Mouse (Mus musculus): ENCODE results near the gene Slc47a2.
A peak's percentile ranks its signal among the peaks of the same experiment; 100 is the strongest.
"Not testable (repeated sequence)": the region's sequence is repeated elsewhere in the genome, so short reads cannot be mapped to it uniquely, and the experiment has no call there.

Gene Slc47a2

DNA sequence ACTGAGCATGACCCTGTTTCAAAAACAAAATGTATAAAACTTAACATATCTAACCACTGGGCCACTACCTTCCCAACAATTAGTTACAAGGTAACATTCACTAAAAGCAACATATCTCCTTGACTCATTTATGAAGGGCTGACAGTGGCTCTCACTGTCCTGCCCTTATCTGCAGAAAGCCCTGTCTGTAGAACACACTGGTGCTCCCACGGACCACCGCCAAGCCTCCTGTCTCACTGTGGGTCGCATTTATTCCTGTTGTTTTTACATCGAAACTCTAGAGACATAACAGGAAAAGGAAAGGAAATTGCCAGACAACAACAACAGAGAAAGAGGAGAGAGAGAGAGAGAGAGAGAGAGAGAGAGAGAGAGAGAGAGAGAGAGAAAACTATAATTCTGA lies 1.4 kb downstream of the Slc47a2 start:
- DNase-seq (ENCODE audit: low spot score in 2 of 2): no peak

DNA sequence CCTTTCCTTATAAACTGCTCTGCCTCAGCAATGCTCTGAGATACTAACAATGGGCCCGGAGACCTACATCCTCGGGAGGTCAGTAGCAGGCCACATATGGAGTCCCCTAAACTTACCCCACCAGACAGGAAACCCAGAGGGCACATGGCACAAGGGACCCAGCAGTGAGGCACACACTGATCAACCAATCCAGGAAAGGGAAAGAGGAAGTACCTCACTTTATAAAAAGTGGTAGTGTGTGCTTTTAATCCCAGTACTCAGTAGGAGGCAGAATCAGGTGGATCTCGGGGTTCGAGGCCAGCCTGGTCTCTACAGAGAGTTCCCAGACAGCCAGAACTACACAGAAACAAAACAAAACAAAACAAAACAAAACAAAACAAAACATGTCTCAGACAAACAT lies 2.3 kb downstream of the Slc47a2 start:
- DNase-seq (ENCODE audit: low spot score in 2 of 2): no peak

DNA sequence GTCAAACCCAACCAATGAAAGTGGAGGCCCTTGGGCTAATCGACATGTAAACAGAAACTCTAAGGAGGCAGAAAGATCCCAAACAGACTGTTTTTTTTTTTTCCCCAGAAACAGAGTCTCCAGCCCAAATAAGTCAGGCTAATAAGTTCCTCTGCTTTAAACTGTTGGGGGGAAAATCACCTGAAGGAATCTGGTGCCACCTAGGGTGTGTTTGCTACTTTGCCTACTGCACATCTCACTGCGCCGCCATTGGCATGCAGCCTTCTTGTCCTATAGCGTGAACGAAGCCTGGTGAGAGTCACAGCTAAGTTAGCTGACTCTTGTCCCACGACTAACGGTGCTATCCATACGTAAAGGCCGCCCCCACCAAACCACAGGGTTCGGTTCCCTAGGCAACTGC lies 5.1 kb downstream of the Slc47a2 start:
- DNase-seq (ENCODE audit: low spot score in 2 of 2): no peak

DNA sequence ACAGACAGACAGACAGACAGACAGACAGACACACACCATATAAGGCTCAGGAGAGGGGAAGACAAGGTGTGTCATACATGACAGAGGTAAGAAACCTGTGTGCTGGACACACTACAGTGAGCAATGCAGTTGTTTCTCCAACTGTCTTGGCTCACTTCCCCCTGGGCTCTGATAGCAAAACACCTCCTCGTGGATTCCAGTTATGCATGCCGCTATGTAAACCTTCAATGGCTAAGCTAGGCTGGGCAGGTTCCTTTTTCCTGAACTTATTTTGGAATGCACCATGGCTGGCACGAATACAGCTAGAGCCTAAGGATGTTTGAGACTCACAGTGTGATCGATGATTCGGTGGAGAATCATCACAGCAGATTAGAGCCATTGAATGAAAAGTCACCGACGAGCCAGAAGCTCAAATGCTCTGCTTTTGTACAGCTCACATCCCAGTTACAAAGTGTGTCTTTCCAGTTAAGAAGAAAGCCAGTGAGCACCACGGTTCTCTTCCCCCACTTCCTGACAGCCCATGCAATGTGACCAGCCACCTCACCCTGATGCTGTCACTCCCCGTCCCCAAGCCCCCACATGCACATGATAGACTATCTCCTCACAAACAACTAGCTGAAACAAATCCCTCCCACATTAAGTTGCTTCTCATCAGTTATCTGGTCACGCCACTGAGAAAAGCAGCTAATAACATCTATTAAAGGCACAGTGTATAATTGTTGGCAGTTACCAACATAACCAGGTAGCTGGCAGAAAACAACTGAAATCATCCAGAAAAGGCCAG lies 21.6 kb downstream of the Slc47a2 start:
- DNase-seq (ENCODE audit: low spot score in 2 of 2): no peak

DNA sequence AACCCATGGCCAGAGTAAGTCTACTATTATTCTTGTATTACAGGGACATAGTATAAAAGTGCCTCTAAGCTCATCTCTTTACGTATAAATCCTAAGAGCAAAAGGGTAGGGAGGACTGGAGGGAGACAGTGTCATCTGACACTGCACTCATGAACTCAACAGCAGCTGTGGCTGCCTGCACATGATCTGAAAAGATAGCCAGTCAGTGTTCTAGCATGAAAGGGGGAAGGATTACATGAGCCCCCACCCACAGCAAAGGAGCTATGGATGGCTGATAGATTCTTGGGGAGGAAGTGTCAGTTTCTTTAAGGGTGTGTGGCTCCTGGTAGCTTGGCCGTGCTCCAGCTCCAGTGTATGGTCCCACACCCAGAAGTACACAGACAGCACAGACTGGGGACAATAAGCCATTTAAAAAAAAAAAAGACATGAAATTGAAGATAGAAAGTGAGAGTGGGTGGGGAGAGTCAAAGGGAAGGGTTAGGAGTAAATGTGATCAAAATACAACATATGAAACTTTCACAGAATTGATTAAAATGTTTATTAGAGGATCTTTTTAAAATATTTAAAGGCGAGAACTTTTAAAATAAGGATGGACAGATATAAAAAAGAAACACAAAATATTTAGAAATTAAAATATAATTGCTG lies 22.6 kb downstream of the Slc47a2 start:
- DNase-seq (ENCODE audit: low spot score in 2 of 2): no peak

DNA sequence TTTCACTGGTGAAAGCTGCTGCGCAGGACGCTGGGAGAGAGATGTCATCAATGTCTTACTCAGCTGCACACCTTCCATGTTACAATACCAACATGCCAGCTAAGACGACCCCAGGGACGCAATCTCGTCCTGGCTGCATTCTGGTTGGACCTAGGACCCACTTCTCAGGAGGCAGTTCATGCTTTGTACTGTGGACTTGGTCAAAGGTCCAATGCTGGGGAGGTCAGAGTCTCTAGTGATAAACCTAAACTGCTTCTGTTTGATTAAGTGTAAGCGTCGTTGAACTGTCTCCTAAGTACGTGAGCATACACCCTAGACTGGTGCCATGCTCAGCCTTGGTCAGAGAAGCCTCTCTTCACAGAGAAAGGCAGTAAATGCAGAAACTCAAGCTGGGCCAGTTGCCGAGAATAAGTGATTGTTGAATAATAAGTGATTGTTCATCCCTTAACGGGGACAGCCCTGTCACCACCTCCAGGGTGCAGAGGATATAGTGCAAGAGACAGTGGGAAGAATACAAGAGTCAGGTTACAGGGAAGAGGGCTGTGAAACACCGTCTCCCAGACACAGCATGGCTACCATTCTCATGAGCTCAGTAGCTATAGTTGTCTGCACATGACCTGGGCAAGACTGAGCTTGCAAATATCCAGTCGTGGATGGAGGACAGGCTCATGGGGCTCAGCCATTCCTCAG lies 23.3 kb downstream of the Slc47a2 start:
- no peak for DNase-seq (ENCODE audit: low spot score in 2 of 2)

DNA sequence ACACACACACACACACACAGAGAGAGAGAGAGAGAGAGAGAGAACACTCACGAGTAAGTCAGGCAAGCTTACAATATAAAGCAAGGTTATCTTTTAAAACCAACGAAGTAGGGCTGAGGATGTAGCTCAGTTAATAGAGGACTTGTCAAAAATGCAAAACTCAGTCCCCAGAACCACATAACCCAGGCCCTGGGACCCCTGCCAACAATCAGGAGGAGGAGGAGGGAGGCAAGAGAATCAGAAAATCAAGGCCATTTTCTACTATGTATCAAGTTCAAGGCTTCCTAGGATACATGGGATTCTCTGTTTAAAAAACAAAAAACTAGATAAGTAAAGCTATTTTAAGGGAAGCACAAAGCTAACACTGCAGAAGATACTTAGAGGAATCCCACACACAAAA lies 25.8 kb downstream of the Slc47a2 start:
- no peak for DNase-seq (ENCODE audit: low spot score in 2 of 2)

DNA sequence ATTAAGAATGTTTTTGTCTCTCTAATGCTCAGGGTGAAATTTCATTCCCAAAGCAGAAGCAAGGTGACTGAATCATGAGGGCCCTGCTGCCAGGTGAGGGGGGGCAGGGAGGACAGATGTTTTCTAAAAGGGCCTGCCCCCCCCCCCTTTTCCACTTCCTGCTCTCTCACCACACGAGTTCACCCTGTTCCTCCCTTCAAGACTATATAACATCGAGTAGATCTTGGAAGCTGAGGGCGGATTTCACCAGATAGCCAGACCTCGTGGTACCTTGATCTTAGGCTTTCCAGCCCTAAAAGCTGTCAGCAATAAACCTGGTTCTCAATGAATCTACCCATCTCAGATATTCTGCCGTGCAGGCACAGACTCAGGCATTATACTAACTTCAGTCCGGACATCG lies 32.3 kb downstream of the Slc47a2 start:
- DNase-seq (ENCODE audit: low spot score in 2 of 2): no peak

DNA sequence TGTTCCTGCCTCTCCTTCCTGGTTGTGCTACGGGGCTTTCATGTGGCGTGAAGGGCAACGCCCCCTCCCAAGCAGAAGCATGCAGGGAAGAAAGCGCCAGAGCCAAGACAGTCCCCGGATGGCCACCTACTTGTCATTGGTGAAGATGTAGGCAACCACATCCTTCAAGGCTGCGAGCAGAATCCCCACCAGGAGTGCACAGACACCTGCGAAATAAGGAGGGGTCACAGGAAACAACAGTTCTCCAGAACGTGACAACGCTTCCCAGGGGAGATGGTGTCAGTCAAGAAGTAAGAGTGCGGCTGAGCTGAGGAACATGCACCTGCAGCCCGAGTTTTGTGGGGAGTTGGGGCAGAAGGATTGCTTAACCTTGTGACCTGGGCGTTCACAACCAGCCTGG lies 32.8 kb downstream of the Slc47a2 start:
- no peak for DNase-seq (ENCODE audit: low spot score in 2 of 2)

DNA sequence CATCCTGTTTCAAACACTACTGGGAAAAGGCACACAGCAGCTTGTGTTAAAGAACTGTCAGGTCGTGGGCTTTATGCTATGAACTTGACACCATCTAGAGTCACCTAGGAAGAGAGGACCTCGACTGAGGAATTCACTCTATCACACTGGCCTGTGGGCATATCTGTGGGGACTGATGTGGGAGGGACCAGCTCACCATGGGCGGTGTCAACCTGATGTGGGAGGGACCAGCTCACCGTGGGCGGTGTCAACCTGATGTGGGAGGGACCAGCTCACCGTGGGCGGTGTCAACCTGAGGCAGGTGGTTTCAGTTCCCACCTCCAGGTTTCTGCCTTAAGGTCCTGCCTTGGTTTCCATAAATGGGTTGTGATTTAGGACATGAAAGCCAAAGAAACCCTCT lies 34.9 kb downstream of the Slc47a2 start:
- no peak for DNase-seq (ENCODE audit: low spot score in 2 of 2)

DNA sequence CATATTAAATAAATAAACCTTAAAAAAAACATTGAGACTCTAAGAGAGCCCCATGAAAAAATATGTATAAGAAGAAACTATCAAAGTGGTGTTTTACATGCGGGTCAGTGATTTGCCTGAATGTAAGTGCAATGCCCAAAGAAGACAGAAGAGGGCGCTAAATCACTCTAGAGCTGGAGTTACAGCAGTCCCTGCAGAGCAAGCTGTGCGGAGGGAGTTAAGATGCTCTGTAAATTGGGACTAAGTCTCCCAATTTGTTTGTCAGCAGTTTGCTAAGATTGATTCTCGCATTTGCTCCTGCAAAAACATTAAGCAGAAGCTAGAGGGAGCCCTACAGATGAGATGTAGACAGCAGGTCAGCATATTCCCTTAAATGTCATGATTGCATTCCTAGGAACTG lies 37.3 kb downstream of the Slc47a2 start:
- peak in 1 of 2 experiments; percentile 33 for DNase-seq (ENCODE audit: low spot score in 2 of 2)

DNA sequence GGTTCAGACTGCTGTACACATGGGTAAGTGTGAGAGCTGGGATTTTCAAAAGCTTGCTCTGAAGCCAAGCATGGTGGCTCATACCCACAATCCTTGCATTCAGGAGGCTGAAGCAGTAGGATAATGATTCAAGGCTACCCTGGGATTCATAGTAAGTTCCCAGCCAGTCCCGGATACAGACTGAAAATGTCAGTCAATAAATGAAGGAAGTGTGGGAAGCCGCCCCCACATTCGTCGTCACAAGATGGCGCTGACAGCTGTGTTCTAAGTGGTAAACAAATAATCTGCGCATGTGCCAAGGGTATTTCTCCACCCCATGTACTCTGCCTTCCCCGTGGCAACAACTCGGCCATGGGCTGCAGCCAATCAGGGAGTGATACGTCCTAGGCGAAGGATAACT lies 38.1 kb downstream of the Slc47a2 start:
- DNase-seq (ENCODE audit: low spot score in 2 of 2): not testable (repeated sequence)

DNA sequence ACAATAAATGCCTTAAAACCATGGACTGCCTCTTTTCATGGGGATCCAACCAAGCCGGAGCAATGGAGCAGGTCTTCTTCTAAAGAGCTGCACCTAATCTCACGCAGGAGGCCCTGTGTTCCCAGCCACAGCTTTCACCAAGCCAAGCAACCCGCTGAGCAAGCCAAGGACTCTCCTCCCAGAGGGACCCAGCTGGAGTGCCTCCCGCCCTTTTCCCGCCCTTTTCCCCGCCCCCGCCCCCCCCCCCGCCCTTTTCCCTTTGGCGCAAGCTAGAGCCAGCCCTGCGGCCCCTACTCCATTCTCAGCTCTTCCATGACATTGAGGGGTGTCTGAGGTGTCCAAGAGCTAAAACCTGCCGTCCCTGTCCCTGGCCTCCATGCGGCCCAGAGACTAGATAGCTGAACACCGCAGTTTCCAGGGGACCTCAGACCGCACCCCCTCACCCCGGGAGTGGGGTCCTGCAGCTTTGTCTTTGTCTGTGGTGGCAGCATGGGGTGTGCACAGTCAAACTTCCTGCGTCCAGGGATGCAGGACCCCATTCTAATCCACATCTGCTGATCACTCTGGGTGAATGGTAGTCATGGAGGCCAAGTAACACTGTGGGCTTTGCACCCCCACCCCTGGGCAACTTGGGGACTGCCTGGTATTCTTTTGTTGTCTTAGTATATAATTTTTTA lies 41.8 kb downstream of the Slc47a2 start:
- no peak for DNase-seq (ENCODE audit: low spot score in 2 of 2)

DNA sequence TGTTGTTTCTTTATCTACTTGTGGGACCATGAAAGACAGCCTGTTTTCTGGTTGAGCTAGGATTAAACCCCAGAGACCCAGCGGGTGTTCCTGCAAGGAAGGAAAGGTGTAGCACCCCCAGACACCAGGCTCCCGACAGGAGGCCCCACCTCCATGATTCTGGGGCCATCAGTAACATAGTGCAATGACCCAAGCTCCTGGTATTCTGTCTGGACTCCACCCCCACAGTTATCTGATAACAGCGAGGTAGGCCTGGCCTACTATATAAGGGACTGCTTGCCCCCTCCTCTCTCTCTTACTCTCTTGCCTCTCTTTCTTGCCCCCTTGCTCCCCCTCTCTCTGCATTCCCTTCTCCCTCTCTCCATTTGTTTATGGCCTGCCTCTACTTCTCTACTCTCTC lies 42.5 kb downstream of the Slc47a2 start:
- no peak for DNase-seq (ENCODE audit: low spot score in 2 of 2)

DNA sequence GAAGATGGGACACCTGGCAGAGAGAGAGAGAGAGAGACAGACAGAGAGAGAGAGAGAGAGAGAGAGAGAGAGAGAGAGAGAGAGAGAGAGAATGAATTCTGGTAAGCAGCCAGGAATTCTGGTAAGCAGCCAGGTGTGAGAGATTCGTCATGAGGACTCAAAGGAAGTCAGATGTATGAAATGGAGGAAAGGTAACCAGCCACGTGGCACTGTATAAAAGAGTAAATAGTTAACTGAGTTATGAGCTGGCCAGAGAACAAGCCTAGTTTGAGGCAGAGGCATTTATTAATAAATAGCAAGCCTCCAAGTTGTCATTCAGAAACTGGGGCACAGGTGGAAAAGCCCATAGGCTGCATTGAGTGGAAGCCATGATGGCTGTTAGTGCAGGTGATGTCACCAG lies 44.8 kb downstream of the Slc47a2 start:
- DNase-seq (ENCODE audit: low spot score in 2 of 2): no peak

DNA sequence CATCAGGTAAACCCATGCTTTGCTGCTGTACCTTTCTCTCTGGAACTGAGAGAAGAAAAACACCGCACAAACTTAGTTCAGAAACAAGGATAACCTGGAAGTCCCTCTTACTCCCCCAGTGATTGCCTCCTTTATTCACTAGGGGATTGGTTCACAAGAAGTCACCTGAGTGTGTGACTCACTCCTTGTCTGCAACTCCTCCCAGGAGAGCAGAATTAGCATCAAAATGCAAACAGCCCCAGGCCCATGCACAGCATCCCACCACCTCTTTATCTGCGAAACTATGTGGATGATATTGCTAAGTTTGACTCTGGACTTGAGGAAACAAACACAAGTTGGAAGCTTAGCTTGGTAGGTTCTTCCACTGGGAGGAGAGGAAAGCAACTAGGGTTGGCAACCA lies 45.3 kb downstream of the Slc47a2 start:
- DNase-seq (ENCODE audit: low spot score in 2 of 2): no peak

DNA sequence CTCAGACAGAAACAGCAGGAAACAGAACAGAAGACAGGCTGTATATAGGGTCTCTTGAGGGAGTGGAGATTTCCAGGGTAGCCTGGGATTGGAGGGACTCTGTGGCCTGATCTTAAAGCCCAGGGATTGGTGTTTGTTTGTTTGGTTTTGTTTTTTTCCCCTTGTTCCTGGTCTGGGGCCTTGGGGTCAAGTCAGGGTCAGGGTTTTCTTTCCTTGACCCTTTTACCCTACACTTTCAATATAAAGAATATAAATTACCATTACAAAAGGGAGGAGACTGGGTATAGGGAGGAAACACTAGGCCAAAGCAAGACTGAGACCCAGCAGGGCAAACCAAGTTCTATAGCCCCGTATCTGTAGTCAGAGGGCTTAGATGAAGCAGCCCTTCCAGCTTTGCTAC lies 46.1 kb downstream of the Slc47a2 start:
- DNase-seq (ENCODE audit: low spot score in 2 of 2): no peak

DNA sequence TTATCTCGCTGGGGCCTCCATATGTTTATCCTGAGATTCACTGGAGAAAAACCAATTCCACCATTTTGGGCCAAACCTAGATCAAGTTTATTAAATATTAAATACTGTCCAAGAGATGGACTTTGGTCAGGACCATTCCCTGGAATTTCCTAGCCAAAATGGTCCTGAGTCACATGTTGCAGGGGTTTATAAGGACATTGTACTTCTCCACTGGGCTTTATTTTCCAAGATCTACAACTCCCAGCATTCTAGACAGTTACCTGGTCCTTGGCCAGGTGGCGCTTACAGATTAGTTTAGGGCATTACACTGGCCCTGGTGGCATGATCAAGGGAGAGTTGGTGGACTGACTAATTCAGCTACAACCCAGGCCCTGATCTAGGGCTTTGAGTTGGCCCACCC lies 47.1 kb downstream of the Slc47a2 start:
- DNase-seq (ENCODE audit: low spot score in 2 of 2): no peak

DNA sequence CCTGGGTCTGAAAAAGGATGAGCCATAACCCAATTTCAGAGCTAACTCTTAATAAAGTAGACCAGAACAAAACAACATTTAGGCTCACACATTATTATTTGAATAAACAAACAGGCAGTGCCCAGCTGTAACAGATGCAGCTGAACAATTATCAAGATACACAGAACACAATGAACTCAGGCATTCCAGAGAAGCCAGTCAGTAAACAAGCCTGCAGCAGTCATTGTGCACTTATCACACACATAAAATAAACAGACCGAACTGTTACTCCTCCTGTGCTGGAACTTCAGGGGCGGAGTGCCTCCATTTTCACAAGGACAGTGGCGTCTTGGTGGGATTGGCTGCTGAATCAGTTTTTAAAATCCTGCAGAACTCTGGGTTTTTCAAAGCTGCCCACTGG lies 48.2 kb downstream of the Slc47a2 start:
- DNase-seq (ENCODE audit: low spot score in 2 of 2): no peak

DNA sequence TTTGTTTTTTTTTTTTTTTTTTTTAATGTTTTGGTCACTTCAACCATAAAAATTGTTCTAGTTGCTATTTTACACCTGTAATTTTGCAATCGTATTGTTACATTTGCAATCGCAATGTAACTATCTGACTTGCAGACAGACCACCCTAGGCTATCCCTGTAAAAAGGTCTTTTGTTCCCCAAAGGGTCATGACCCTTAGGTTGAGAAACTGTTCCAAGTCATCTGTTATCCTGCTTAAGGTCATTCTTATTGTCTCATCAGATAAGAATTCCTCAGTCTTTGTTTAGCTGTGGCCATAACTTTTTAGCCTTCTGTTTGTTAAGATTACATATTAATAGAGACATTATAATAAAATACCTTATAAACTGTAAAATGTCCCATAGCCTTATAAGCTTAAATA lies 49.4 kb downstream of the Slc47a2 start:
- no peak for DNase-seq (ENCODE audit: low spot score in 2 of 2)

DNA sequence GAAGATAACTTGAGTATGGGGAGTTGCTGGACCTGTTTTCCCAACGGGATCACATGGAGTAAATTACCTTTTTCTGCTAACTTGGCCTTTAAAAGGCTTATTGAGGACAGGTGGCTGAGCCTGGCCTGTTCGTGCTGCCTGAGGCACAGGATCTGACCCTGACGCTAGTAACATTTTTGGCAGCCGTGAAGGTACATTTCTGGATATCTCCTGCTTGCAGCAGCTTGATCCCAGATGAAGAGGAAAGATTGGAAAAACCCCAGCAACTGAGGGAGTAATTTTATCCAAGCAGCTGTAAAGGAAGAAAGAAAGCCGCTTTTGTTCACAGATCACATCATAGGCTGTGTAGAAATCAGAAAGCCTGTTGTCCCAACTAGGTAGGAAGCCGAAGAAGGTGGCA lies 58.3 kb downstream of the Slc47a2 start:
- DNase-seq (ENCODE audit: low spot score in 2 of 2): no peak

DNA sequence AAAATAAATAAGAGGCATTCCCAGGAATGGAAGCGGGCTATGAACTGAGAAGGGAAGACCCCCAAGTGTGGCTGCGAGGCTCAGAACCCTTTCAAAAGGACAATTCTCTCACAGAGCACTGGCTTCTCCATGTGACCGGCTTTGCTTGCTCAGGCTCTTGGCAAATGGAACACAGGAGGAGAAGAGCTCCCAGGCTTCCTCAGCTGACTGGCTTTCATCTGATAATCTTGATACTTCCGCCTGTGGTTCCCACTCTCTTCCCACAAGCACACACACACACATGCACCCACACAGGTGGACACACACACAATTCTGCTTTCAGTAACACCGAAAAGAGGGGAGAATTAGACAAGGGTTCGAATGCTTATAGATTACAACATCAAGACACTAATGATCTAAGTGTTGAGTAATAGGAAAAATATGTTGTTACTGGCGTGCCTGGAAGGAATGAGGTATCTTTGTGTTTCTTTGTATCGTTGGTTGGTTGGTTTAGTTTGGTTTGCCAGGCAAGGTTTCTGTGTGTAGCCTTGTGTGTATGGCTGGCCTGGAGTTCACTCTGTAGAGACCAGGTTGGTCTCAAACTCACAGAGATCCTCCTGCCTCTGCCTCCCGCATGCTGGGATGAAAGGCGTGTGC lies 59.1 kb downstream of the Slc47a2 start:
- DNase-seq (ENCODE audit: low spot score in 2 of 2): no peak
